Mouse (Mus musculus) layer of hippocampus, adult 9-10 months (tissue): ENCODE data around the gene Stub1.
A peak's percentile ranks its signal among the peaks of the same experiment; 100 is the strongest.
"Not testable (repeated sequence)": the region's sequence is repeated elsewhere in the genome, so short reads cannot be mapped to it uniquely, and the experiment has no call there.

Experiments used
- DNase-seq: peaks from one replicate; pipeline ENCODE4 v3.0.0; 2022; ENCODE audit warnings: low spot score

Gene Stub1

DNA sequence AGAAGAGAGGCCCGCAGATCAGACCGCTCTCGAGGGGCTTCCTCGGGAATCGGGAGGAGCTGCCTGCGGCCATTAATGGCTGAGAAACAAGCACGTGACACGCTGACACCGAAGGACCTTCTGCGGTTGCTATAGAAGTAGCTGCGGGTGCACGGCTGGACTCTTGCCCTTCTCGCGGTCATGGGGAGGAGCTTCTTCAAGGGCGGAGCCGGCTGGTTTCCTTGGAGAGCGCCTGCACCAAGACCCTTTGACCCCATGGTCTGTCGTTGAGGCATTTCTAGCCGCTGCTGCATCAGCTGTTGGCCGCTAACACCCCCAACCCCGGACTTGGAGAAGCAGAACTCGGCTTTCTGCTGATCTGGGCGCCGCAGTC, at the start of gene Stub1:
Gene Stub1 (minus strand): TSS at position 114 of the 373 bp plus-strand sequence.
- DNase-seq = peak; percentile 79

DNA sequence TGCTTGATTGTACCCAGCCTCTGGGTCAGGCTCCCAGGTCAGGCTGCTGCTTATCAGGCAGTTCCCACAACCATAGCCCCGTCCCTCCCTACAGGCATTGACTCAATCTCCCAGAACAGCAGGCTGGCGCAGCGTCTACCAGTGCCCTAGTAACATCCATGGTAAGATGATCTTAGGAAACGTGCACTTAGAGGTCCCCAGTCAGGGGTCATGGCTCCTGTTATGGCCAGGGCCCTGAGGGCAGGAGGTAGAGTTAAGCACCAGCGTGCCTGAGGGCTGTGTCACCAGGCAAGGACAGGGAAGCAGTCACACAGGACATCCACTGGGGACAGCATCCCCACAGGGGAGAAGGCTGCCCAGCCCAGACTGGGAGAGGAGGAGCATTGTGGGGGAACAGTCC, 49.1 kb upstream of the Stub1 start:
- DNase-seq = no peak

DNA sequence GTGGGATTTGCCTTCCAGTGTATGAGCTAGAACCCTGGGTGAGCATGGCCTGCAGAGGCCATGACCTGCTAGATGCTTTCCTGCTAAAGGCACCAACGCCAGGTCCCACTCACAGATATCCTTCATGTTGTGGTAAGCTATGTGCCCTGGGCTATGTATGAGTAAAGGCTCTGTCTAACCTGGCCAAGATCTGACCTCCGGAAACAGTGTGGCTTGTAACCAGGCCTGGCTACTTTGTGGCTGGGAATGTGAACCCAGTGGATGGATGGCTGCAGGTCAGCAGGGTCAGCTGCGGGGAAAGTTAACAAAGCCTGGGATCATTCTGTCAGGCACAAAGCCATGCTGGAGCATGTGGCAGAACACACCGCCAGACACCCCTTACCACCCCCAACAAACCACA, 48.5 kb upstream of the Stub1 start:
- DNase-seq = no peak

DNA sequence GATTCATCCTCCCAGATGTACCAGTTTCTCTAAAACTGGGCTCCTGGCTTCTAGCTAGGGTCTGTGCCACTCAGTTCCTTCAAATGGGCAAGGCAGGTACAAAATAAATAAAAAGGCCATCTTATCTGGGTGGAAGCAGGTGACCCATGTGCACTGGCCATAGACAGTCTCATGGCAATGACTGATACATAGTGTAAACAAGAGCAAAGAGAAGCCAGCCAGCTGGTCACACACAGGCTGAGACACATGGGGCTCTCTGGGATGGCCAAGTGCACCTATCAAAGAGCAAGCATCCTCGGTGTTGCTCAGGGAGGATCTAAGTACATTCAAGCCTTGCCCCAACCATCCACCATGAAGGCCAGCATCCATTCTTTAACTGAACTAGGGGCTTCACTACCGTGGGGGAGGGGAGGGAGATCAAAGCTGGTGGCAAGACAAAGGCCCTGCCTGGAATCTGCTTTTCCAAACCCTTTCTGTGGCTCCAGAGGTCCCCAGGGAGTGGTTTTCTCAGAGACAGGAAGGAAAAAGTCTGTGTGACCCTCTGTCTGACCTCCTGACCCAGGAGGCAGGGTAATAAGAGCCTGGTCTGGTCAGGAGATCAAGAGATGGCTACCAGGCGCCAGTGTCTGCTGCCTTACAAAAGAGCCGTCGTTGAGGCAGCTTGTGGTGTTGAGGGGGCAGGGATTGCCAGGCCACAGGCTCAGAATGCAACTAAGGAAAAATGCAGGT, 47.9 kb upstream of the Stub1 start:
- no peak for DNase-seq

- DNase-seq = no peak
Observed at GRCm38 (mm10) chr17:25880196-25880910, 47.1 kb upstream of the Stub1 start, which contains the start of gene Wfikkn1. Gene Wfikkn1 (minus strand): TSS chr17:25880858.

GRCm38 (mm10) chr17:25879750-25880149, 46.5 kb upstream of the Stub1 start:
- no peak for DNase-seq

DNA sequence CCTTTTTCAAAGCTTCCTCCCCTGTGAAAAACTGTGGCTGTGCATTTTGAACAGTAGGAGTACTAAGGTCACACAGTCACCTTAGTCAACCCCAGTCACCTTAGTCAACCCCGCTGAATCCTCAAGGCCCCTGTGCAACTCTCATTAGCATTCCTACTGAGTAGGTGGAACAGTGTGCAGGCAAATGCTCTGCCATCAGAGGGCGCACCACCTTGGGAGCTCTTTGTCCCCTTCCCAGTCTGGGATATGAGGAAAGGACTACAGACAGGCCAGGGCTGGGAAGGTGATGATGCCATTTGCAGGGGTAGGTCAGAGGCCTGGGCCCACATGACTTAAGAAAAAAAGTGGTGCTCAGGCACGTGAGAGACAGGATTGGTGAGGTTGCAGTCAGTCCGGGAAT, 46.1 kb upstream of the Stub1 start:
- DNase-seq = no peak

GRCm38 (mm10) chr17:25878611-25879180, 45.5 kb upstream of the Stub1 start:
- no peak for DNase-seq

- DNase-seq = no peak
Observed at GRCm38 (mm10) chr17:25877741-25878610, 44.8 kb upstream of the Stub1 start.

GRCm38 (mm10) chr17:25877025-25877424, 43.8 kb upstream of the Stub1 start:
- no peak for DNase-seq

DNA sequence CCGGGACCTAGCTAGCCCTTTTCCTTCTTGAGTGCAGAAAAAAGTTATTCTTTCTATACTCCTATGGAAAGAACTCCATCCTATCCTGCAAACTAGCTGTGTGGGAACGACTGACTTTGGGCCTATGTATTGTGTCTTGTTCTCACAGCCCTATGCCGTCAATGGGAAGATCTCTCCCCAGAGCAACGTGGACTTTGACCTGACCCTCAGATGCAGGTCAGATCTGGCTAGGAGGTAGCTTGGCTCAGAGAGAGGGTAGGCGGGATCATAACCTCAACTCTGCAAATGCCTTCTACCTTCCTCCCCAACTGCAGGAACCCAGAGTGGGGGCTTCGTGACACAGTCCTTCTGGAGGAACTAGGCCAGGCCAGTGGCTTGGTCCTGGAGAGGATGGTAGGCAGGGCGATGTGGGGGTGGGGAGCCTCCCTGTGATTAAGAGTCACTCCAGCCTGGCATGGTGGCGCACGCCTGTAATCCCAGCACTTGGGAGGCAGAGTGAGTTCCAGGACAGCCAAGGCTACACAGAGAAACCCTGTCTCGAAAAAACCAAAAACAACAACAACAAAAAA, 43.2 kb upstream of the Stub1 start:
- DNase-seq = no peak

- peak; percentile 86 for DNase-seq
Observed at GRCm38 (mm10) chr17:25875171-25876136, 42.2 kb upstream of the Stub1 start.

- peak; percentile 100 for DNase-seq
Observed at GRCm38 (mm10) chr17:25874721-25875170, 41.5 kb upstream of the Stub1 start, which contains the start of gene Mettl26. Gene Mettl26 (plus strand): TSS chr17:25875074.

- DNase-seq = no peak
Observed at GRCm38 (mm10) chr17:25874148-25874720, 41.0 kb upstream of the Stub1 start.

GRCm38 (mm10) chr17:25873405-25874147, 40.4 kb upstream of the Stub1 start:
- no peak for DNase-seq

DNA sequence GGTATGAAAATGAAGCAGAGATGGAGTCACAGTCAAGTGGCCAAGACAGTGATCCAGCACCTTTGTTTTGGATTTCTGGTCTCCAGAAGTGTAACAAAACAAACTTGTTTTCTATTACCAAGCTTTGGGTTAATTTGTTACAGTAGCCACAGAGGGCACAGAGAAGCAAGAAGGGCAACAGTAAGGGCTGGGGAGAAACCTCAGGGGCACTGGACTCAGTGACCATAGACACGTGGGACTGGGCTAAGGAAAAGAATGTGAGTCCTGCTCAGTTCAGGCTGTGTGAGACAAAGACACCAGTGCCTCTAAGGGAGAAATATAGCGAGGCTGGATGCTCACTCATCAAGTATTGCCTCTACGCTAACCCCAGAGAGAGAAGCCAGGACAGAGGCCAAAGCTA, 39.5 kb upstream of the Stub1 start:
- DNase-seq = no peak

DNA sequence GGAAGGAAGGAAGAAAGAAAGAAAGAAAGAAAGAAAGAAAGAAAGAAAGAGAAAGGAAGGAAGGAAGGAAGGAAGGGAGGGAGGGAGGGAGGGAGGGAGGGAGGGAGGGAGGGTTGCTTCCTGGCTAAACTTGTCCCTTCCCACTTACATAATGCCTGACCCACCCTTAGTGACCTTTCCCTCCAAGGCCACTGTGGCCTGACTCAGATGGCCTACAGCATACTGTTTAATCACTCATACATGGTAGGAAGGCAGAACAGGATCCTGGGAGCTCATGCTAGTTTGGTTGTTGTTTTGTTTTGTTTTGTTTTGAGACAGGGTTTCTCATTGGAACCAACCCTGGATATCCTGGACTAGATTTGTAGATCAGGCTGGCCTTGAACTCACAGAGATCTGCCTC, 38.4 kb upstream of the Stub1 start:
- not testable (repeated sequence) for DNase-seq

GRCm38 (mm10) chr17:25869954-25870353, 36.8 kb upstream of the Stub1 start:
- no peak for DNase-seq

DNA sequence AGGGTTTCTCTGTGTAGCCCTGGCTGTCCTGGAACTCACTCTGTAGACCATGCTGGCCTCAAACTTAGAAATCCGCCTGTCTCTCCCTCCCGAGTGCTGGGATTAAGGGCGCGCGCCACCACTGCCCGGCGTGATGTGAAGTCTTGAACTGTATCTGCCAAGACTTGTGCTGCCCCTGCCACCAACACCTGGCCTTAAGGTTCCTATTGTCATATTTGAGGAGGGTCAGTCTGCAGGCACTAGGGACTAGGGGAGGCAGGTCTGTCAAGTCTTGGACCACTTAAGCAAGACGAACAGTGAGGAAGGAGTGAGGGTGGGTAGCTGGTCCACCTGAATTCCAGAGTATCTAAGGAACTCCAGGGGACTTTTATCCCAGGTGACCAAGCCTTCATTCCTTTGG, 36.3 kb upstream of the Stub1 start:
- no peak for DNase-seq
